Comparison of ENCODE assay signal across 12 mouse cellular contexts in the genomic region with DNA sequence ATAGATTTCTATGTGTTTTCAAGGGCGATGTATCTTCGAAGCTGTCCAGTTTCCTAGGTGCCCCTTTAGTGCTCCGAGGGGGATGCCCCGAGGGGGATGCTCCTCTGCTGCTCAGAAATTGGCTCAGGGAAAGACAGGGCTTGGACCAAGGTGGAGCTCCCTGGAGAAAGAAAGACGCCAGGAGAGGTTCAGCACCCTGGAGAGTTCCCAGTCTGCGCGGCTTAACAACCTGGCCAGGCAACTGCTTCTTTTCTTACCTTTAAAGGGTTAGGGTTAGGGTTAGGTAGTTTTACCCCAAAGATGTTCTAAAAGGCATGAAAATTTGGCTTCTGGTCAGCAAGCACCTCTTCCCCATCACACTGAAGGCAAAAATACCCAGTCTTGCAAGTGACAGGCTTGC. TPM values are rescaled to one million over a fixed set of nuclear protein-coding genes. Genes with fewer than 3 reads are reported as not detected.
DNase-seq lines count a peak whose midpoint lies in the region; ATAC-seq and TF ChIP-seq lines count a peak whose summit lies in the region.
"Had no signal": no experiment of that assay in that cellular context is flagged by ENCODE, and none has a peak within 500 bp of the region (broad histone marks: within the 10 kb centered on the region; RNA-seq: fewer than 3 reads in every experiment).

No protein-coding gene starts in this region.

- no peaks in the 10 kb centered on the region for H3K4me1 ChIP-seq in heart, postnatal 0 days (ENCODE audit: control insufficient read depth, insufficient read depth)

- no peak for TF ChIP-seq EP300 in heart, postnatal 0 days (IDR thresholded peaks at IDR 0.05; ENCODE audit: low read depth)

- DNase-seq in heart, postnatal 0 days (ENCODE audit: low spot score): peak; percentile 35
- DNase-seq in heart, adult 9 months (ENCODE audit: low spot score in 2 of 2): no peak
- peak; percentile 8 for DNase-seq in thymus, postnatal 14 days
- no peak for DNase-seq in thymus, postnatal 25 days
- DNase-seq in hindlimb bud, embryonic 11.5 days (ENCODE audit: extremely low spot score, low read depth, low spot score): peak; percentile 54
- DNase-seq in retina, postnatal 1 day: peak; percentile 66
- DNase-seq in layer of hippocampus, adult 8-10 months (ENCODE audit: low spot score in 2 of 2): no peak
- no peak for DNase-seq in frontal cortex, postnatal 36 days (ENCODE audit: low spot score in 2 of 2)
- DNase-seq: thymus, postnatal 36 days had no signal

- H3K4me2 ChIP-seq in heart, postnatal 0 days (ENCODE audit: low read depth, low read length): no peak overlapping the region
- H3K4me2 ChIP-seq: neural tube, embryonic 13.5 days had no signal

- H3K27me3 ChIP-seq in heart, postnatal 0 days (ENCODE audit: control insufficient read depth, insufficient read depth, low read length): peaks cover 3% of the 10 kb centered on the region; the same call in 1 of the 2 replicates

- no peak for TF ChIP-seq CTCF in heart, postnatal 0 days (IDR thresholded peaks at IDR 0.05; ENCODE audit: low read depth)

- H3K27ac ChIP-seq in heart, postnatal 0 days (ENCODE audit: low read depth): no peak overlapping the region
- H3K27ac ChIP-seq: neural tube, embryonic 13.5 days had no signal

- H3K9me3 ChIP-seq in heart, postnatal 0 days (replicated peaks; ENCODE audit: control insufficient read depth, low read length): no peaks in the 10 kb centered on the region
- H3K9me3 ChIP-seq: neural tube, embryonic 13.5 days had no signal

- H3K4me3 ChIP-seq in heart, postnatal 0 days (ENCODE audit: low read depth, low read length): no peak overlapping the region
- H3K4me3 ChIP-seq: erythroblast, embryonic 14.5 days; neural tube, embryonic 13.5 days had no signal

- ATAC-seq in heart, postnatal 0 days (ENCODE audit: insufficient read depth, low read depth): no peak

- no peaks in the 10 kb centered on the region for H3K36me3 ChIP-seq in heart, postnatal 0 days (replicated peaks; ENCODE audit: control insufficient read depth, insufficient read depth, low read length)
- H3K36me3 ChIP-seq: G1E; neural tube, embryonic 13.5 days had no signal

- 21% methylated on average over 7 of the region's 7 CpGs for WGBS in heart, postnatal 0 days

- no peak overlapping the region for H3K9ac ChIP-seq in heart, postnatal 0 days (replicated peaks; ENCODE audit: low read depth, low read length)
- H3K9ac ChIP-seq: neural tube, embryonic 13.5 days had no signal

RNA-seq across cellular contexts. Expression of a gene that starts 43.9 kb away (rescaled TPM):
- total RNA-seq in heart, postnatal 0 days (2014; rRNA removed; ENCODE audit: low replicate concordance): not detected in 2 replicates
- not detected in 2 replicates for polyA plus RNA-seq in heart, postnatal 0 days (2015; fragmentation: Nextera tagmentation; extraction: Ambion mirVana)
- 10 to 100 TPM; 75.8 to 95.3 (median 85.6) TPM for total RNA-seq in layer of hippocampus, adult 8-10 months (2022)
- polyA plus RNA-seq: erythroblast, embryonic 14.5 days; G1E had no signal

RNA-seq across cellular contexts. Expression of a gene that starts 44.7 kb away (rescaled TPM):
- total RNA-seq in heart, postnatal 0 days (2014; rRNA removed; ENCODE audit: low replicate concordance): 0.08 TPM in 1 of 2 replicates, not detected in the other
- polyA plus RNA-seq in heart, postnatal 0 days (2015; fragmentation: Nextera tagmentation; extraction: Ambion mirVana): 0.03 and 0.07 TPM in 2 replicates
- 100 to 1,000 TPM; 288 to 357 (median 324) TPM for total RNA-seq in layer of hippocampus, adult 8-10 months (2022)
- polyA plus RNA-seq: erythroblast, embryonic 14.5 days; G1E had no signal

Comparison
In these comparisons a context has a peak if more than half of its experiments do, and no peak if none do; other contexts are left out.
1. DNase-seq: peak in heart, postnatal 0 days (single experiment), thymus, postnatal 14 days (single experiment), hindlimb bud, embryonic 11.5 days (single experiment) and retina, postnatal 1 day (single experiment); none in heart, adult 9 months (0 of 2), thymus, postnatal 25 days (single experiment), layer of hippocampus, adult 8-10 months (0 of 2) and frontal cortex, postnatal 36 days (0 of 2).
2. RNA of a gene that starts 43.9 kb away (total RNA-seq): 75.8 to 95.3 TPM in layer of hippocampus, adult 8-10 months; not detected in heart, postnatal 0 days; every median in the first group is over 10 times any median in the second.
3. RNA of a gene that starts 44.7 kb away (total RNA-seq): 288 to 357 TPM in layer of hippocampus, adult 8-10 months; 0.08 TPM in heart, postnatal 0 days; every median in the first group is over 100 times any median in the second.